ENCODE assay signal across 8 mouse cellular contexts in the genomic region with DNA sequence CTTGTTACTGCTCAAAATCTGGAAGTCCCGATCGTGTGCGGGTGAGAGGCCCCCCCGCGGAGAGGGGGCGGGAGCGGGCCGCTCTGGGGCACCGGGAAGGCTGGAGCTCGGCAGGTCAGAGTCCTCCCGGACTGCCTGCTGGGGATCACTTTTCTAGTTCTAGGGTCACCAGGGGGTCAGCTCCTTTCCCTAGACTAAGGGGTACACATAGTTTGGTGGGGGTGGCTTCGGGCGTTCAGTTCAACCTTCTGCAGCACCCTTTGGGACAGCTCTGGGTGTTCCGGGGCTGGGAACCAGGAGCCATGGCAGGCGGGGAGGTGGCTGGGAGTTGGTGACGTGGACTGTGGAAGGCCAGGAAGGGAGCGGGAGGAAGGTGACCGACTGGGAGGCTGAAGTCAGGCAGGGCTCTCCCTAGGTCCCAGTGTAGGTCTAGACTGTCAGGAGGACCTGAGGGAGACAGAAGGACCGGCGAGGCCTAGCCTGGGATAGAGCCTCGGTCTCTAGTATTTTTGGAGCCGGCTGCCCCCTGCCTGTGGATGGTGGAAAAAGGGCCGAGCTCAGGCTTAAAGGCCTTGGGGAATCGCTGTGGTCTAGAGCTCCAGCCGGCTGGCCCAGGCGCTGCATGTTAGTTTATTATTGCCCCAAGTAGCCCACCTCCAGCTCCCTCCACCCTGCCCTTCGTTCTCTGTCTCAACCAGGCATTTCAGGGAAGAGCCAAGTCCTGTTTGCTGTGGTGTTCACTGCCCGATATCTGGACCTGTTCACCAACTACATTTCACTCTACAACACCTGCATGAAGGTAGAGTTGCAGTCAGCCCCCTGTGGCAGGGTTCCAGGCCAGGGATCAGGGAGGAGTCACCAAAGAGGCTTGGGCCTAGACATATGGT. TPM values are rescaled to one million over a fixed set of nuclear protein-coding genes. Genes with fewer than 3 reads are reported as not detected.
DNase-seq lines count a peak whose midpoint lies in the region; ATAC-seq and TF ChIP-seq lines count a peak whose summit lies in the region.

No protein-coding gene starts in this region.

- TF ChIP-seq RAD21 in MEL (IDR thresholded peaks at IDR 0.05; ENCODE audit: low read depth, low read length): no peak

- peak overlapping the region; percentile 94 for H3K4me2 ChIP-seq in forebrain, embryonic 12.5 days

- H3K27me3 ChIP-seq in MEL (ENCODE audit: control insufficient read depth in 1 of 2, insufficient read depth in 2 of 2, low read length in 2 of 2): no peaks in the 10 kb centered on the region; a peak in 1 of 4 replicates
- H3K27me3 ChIP-seq in forebrain, embryonic 12.5 days: peaks cover 37% of the 10 kb centered on the region

- peaks cover 2% of the 10 kb centered on the region in 2 experiments; a peak in 2 of 4 replicates for H3K36me3 ChIP-seq in MEL (ENCODE audit: control insufficient read depth in 1 of 2, insufficient read depth in 2 of 2, low read length in 2 of 2)
- peaks cover 35% of the 10 kb centered on the region for H3K36me3 ChIP-seq in forebrain, embryonic 12.5 days (replicated peaks)

- no peaks in the 10 kb centered on the region for H3K9me3 ChIP-seq in MEL (replicated peaks; ENCODE audit: insufficient read depth, low read length)
- no peaks in the 10 kb centered on the region for H3K9me3 ChIP-seq in forebrain, embryonic 12.5 days

- intact Hi-C loops in heart, postnatal 25 days (cut with DNase I): loop anchor here (1.0 to 5.0 kb wide), 3 partner anchors 51 to 139 kb away; a partner anchor contains a TSS

- peak overlapping the region; percentile 97 for H3K9ac ChIP-seq in MEL (ENCODE audit: control insufficient read depth, low read depth, low read length, poor library complexity, severe bottlenecking)
- H3K9ac ChIP-seq in forebrain, embryonic 12.5 days: peak overlapping the region; percentile 94

- 4% methylated on average over 28 of the region's 28 CpGs for WGBS in forebrain, embryonic 12.5 days
- 1% methylated on average over 28 of the region's 28 CpGs for WGBS in large intestine, adult 2 months

- peak; percentile 51 for ATAC-seq in forebrain, embryonic 12.5 days (ENCODE audit: low FRiP score)

- DNase-seq in MEL (ENCODE audit: low read depth, low spot score): peak; percentile 53
- peak; percentile 44 for DNase-seq in c-Kit-positive CD71-positive TER-119-negative erythroid progenitor cells, embryonic 14.5 days (ENCODE audit: low read depth)
- DNase-seq in heart, postnatal 25 days (ENCODE audit: low spot score): peak; percentile 46
- peak; percentile 25 for DNase-seq in large intestine, adult 2 months (ENCODE audit: low read depth, low spot score)
- DNase-seq in lung, postnatal 36 days: peak; percentile 60
- peak; percentile 69 for DNase-seq in retina, embryonic 14.5 days (ENCODE audit: low spot score)
- peak; percentile 75 for DNase-seq in thymus, postnatal 4 days

- peaks cover 0 to 7% of the 10 kb centered on the region in 2 experiments; a peak in 2 of 4 replicates for H3K4me1 ChIP-seq in MEL (ENCODE audit: control insufficient read depth in 1 of 2, insufficient read depth in 2 of 2, low read length in 2 of 2)
- H3K4me1 ChIP-seq in forebrain, embryonic 12.5 days: peaks cover 42% of the 10 kb centered on the region

- H3K27ac ChIP-seq in MEL (ENCODE audit: control insufficient read depth, low read depth, low read length): peak overlapping the region; percentile 46
- peak overlapping the region; percentile 83 for H3K27ac ChIP-seq in forebrain, embryonic 12.5 days

- peak in 1 of 3 experiments; percentile 21; a peak in 2 of 6 replicates for TF ChIP-seq CTCF in MEL (IDR thresholded peaks at IDR 0.05 in 2 of 3, conservative IDR thresholded peaks at IDR 0.05 in 1 of 3; ENCODE audit: control insufficient read depth in 1 of 3, insufficient read depth in 1 of 3, low read depth in 2 of 3, low read length in 3 of 3, poor library complexity in 1 of 3, severe bottlenecking in 1 of 3)

- H3K79me2 ChIP-seq in MEL (ENCODE audit: control insufficient read depth, insufficient read depth, low read length, poor library complexity): peaks cover 11% of the 10 kb centered on the region

- peak overlapping the region; percentile 76 to 86 for H3K4me3 ChIP-seq in MEL (ENCODE audit: control insufficient read depth in 1 of 2, insufficient read depth in 1 of 2, low read depth in 2 of 2, low read length in 2 of 2)
- peak overlapping the region; percentile 81 for H3K4me3 ChIP-seq in forebrain, embryonic 12.5 days (replicated peaks)

- TF ChIP-seq EP300 in MEL (IDR thresholded peaks at IDR 0.05; ENCODE audit: low read depth in 1 of 2, low read length in 2 of 2): 0 out of 4 replicates have a peak, but pooled peaks of 1 of the 2 experiments have one; percentile 11

- TF ChIP-seq POLR2A in MEL (IDR thresholded peaks at IDR 0.05; ENCODE audit: control insufficient read depth in 1 of 2, insufficient read depth in 1 of 2, low read depth in 1 of 2, low read length in 2 of 2, poor library complexity in 1 of 2): no peak; a peak in 2 of 4 replicates

TF ChIP-seq in MEL, 35 proteins besides CTCF, POLR2A, EP300 and RAD21:
- TF ChIP-seq HCFC1 (IDR thresholded peaks at IDR 0.05; ENCODE audit: low read depth, low read length): peak; percentile 69
- TF ChIP-seq ELF1 (IDR thresholded peaks at IDR 0.05; ENCODE audit: low read depth, low read length): 0 out of 2 replicates have a peak, but pooled peaks have one; percentile 41
- TF ChIP-seq CHD1 (IDR thresholded peaks at IDR 0.05; ENCODE audit: low read depth, low read length): peak; percentile 98
- TF ChIP-seq SIN3A (IDR thresholded peaks at IDR 0.05; ENCODE audit: low read length): peak; percentile 70; the same call in 1 of the 2 replicates
- no peak for TF ChIP-seq CHD2 (IDR thresholded peaks at IDR 0.05; ENCODE audit: low read length)
- peak; percentile 100 for TF ChIP-seq UBTF (IDR thresholded peaks at IDR 0.05; ENCODE audit: borderline replicate concordance, insufficient read depth, low read depth, low read length)
- TF ChIP-seq MAZ (IDR thresholded peaks at IDR 0.05; ENCODE audit: low read depth, low read length): 0 out of 2 replicates have a peak, but pooled peaks have one; percentile 46
- no peak for TF ChIP-seq JUND (IDR thresholded peaks at IDR 0.05; ENCODE audit: low read depth, low read length)
- TF ChIP-seq MYB (IDR thresholded peaks at IDR 0.05; ENCODE audit: low read depth, low read length): no peak
- TF ChIP-seq MXI1 (IDR thresholded peaks at IDR 0.05; ENCODE audit: low read depth, low read length): peak; percentile 58
- 0 out of 2 replicates have a peak, but pooled peaks have one; percentile 19 for TF ChIP-seq MAX (IDR thresholded peaks at IDR 0.05; ENCODE audit: low read length)
- TF ChIP-seq TBP (IDR thresholded peaks at IDR 0.05; ENCODE audit: low read depth, low read length): 0 out of 2 replicates have a peak, but pooled peaks have one; percentile 20
TF ChIP-seq in MEL: peak in this region for 9.

RNA-seq across cellular contexts. Expression of a gene that starts 0.7 kb away (rescaled TPM):
- 33.2 and 42.3 TPM in 2 replicates for total RNA-seq in MEL (2012; rRNA removed)
- 10 to 100 TPM in 1 of 2 experiments, not detected in 1; 60.6 TPM for polyA plus RNA-seq in MEL (2012; ENCODE audit: insufficient read depth in 1 of 2, insufficient read length in 2 of 2, low read depth in 1 of 2, low replicate concordance in 2 of 2, missing spikeins in 1 of 2)
- 38.6 and 44.6 TPM in 2 replicates for polyA plus RNA-seq in forebrain, embryonic 12.5 days (2016; fragmentation: Nextera tagmentation; extraction: Ambion mirVana)
- total RNA-seq in heart, postnatal 25 days (2021): 100 to 1,000 TPM in 1 of 2 experiments, 10 to 100 TPM in 1; 97.5 to 114 TPM
- 357 and 385 TPM in 2 replicates for polyA plus RNA-seq in large intestine, adult 2 months (2012; rRNA removed)

RNA-seq across cellular contexts. Expression of a gene that starts 4.9 kb away (rescaled TPM):
- 0.16 and 0.19 TPM in 2 replicates for total RNA-seq in MEL (2012; rRNA removed)
- polyA plus RNA-seq in MEL (2012; ENCODE audit: insufficient read depth in 1 of 2, insufficient read length in 2 of 2, low read depth in 1 of 2, low replicate concordance in 2 of 2, missing spikeins in 1 of 2): under 1 TPM in 1 of 2 experiments, not detected in 1; 0.57 TPM
- polyA plus RNA-seq in forebrain, embryonic 12.5 days (2016; fragmentation: Nextera tagmentation; extraction: Ambion mirVana): 0.33 and 0.47 TPM in 2 replicates
- total RNA-seq in heart, postnatal 25 days (2021): under 1 TPM; 0.36 to 0.49 TPM
- polyA plus RNA-seq in large intestine, adult 2 months (2012; rRNA removed): 1.1 and 2.6 TPM in 2 replicates

RNA-seq across cellular contexts. Expression of a gene that starts 23.2 kb away (rescaled TPM):
- 0.33 and 0.46 TPM in 2 replicates for total RNA-seq in MEL (2012; rRNA removed)
- polyA plus RNA-seq in MEL (2012; ENCODE audit: insufficient read depth in 1 of 2, insufficient read length in 2 of 2, low read depth in 1 of 2, low replicate concordance in 2 of 2, missing spikeins in 1 of 2): 1 to 10 TPM in 1 of 2 experiments, not detected in 1; 1.1 TPM
- 0.63 and 0.88 TPM in 2 replicates for polyA plus RNA-seq in forebrain, embryonic 12.5 days (2016; fragmentation: Nextera tagmentation; extraction: Ambion mirVana)
- not detected for total RNA-seq in heart, postnatal 25 days (2021)
- 0.26 and 0.41 TPM in 2 replicates for polyA plus RNA-seq in large intestine, adult 2 months (2012; rRNA removed)

RNA-seq across cellular contexts. Expression of a gene that starts 23.4 kb away (rescaled TPM):
- 10.1 and 10.7 TPM in 2 replicates for total RNA-seq in MEL (2012; rRNA removed)
- polyA plus RNA-seq in MEL (2012; ENCODE audit: insufficient read depth in 1 of 2, insufficient read length in 2 of 2, low read depth in 1 of 2, low replicate concordance in 2 of 2, missing spikeins in 1 of 2): 10 to 100 TPM in 1 of 2 experiments, not detected in 1; 20.1 TPM
- 3.3 and 3.9 TPM in 2 replicates for polyA plus RNA-seq in forebrain, embryonic 12.5 days (2016; fragmentation: Nextera tagmentation; extraction: Ambion mirVana)
- 100 to 1,000 TPM; 102 to 105 TPM for total RNA-seq in heart, postnatal 25 days (2021)
- 28.7 and 33.5 TPM in 2 replicates for polyA plus RNA-seq in large intestine, adult 2 months (2012; rRNA removed)

RNA-seq across cellular contexts. Expression of a gene that starts 42.6 kb away (rescaled TPM):
- 132 and 173 TPM in 2 replicates for total RNA-seq in MEL (2012; rRNA removed)
- 100 to 1,000 TPM in 1 of 2 experiments, 10 to 100 TPM in 1; 82.2 to 108 TPM for polyA plus RNA-seq in MEL (2012; ENCODE audit: insufficient read depth in 1 of 2, insufficient read length in 2 of 2, low read depth in 1 of 2, low replicate concordance in 2 of 2, missing spikeins in 1 of 2)
- 55.5 and 60.0 TPM in 2 replicates for polyA plus RNA-seq in forebrain, embryonic 12.5 days (2016; fragmentation: Nextera tagmentation; extraction: Ambion mirVana)
- total RNA-seq in heart, postnatal 25 days (2021): 10 to 100 TPM in 1 of 2 experiments, 1 to 10 TPM in 1; 10.0 to 11.2 TPM
- polyA plus RNA-seq in large intestine, adult 2 months (2012; rRNA removed): 15.9 and 17.8 TPM in 2 replicates

Comparison
In these comparisons a context has a peak if more than half of its experiments do, and no peak if none do; other contexts are left out.
1. Peak in every context shown above with its lines: DNase-seq, ATAC-seq, H3K4me3 ChIP-seq and H3K27ac ChIP-seq.
2. DNase-seq: peak in every context shown above with its lines; median percentile 75 in thymus, postnatal 4 days; 69 in retina, embryonic 14.5 days; 60 in lung, postnatal 36 days; 53 in MEL; 46 in heart, postnatal 25 days; 44 in c-Kit-positive CD71-positive TER-119-negative erythroid progenitor cells, embryonic 14.5 days; 25 in large intestine, adult 2 months.